Mouse (Mus musculus): ENCODE results near the gene Mtf2.
"Not testable (repeated sequence)": the region's sequence is repeated elsewhere in the genome, so short reads cannot be mapped to it uniquely, and the experiment has no call there.

Gene Mtf2

GRCm38 (mm10) chr5:108085440-108085839 lies 20.0 kb downstream of the Mtf2 start:
- DNase-seq = no peak

- not testable (repeated sequence) for DNase-seq
Observed at GRCm38 (mm10) chr5:108092731-108093130, 27.3 kb downstream of the Mtf2 start.

GRCm38 (mm10) chr5:108097676-108098075 lies 32.2 kb downstream of the Mtf2 start:
- DNase-seq = no peak

- DNase-seq = peak in 1 of 2 experiments; percentile 5
Observed at GRCm38 (mm10) chr5:108100196-108100595, 34.7 kb downstream of the Mtf2 start.

- DNase-seq = no peak
Observed at GRCm38 (mm10) chr5:108104306-108104705, 38.8 kb downstream of the Mtf2 start.

- DNase-seq = no peak
Observed at GRCm38 (mm10) chr5:108109346-108109745, 43.9 kb downstream of the Mtf2 start.

GRCm38 (mm10) chr5:108117693-108118092 lies 52.2 kb downstream of the Mtf2 start:
- no peak for DNase-seq

- no peak for DNase-seq
Observed at GRCm38 (mm10) chr5:108120221-108120900, 54.9 kb downstream of the Mtf2 start.

- DNase-seq = no peak
Observed at GRCm38 (mm10) chr5:108131849-108132440, 66.5 kb downstream of the Mtf2 start.

- DNase-seq = peak; percentile 96 to 97
Observed at GRCm38 (mm10) chr5:108132441-108133243, 67.2 kb downstream of the Mtf2 start, which contains the start of the genes Tmed5 and Ccdc18. TSS of gene Tmed5 (minus strand) at chr5:108132620. TSS of gene Ccdc18 (plus strand) at chr5:108132875.

GRCm38 (mm10) chr5:108152592-108152991 lies 87.1 kb downstream of the Mtf2 start:
- DNase-seq = no peak

All from cerebellum, postnatal 36 days (tissue).